Mouse (Mus musculus) adrenal gland, adult (tissue): ENCODE measurements at regions not wholly inside any gene's neighbourhood (a gene's known extent, or its start where the extent isn't known, plus 50 kb on each side); places are given as distances from the start of the nearest gene placed in this dataset.

Experiments
- DNase-seq, 2 experiments: peaks; one replicate each; pipeline ENCODE4 v3.0.0; 2022 to 2023; ENCODE audit warnings: low spot score in 1 of 2; ENCODE audit not compliant: inconsistent age in 2 of 2

DNA sequence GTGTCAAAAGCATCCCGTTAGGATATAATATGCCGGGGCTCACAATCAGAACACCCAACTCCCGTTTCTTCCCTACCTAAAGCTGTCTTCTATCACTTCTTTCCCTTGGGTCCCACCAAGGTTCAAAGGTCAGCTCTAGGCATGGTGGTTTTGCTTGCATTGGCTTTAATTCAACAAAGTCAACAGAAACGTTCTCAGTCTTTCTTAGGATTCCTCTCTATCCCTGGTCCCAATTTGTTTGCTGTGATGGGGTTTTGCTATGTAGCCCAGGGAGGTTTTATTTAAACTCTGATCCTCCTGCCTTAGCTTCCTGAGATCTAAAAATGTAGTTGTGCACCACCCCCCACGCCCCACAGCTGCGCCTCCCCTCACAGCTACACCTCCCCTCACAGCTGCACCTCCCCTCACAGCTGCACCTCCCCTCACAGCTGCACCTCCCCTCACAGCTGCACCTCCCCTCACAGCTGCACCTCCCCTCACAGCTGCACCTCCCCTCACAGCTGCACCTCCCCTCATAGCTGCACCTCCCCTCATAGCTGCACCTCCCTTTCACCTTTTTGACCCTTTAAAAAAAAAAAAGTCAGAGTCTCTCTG lies 73.1 kb upstream of the Spred2 start:
- no peak for DNase-seq

GRCm38 (mm10) chr11:19861596-19861995 lies 62.6 kb upstream of the Spred2 start:
- DNase-seq, result no peak

DNA sequence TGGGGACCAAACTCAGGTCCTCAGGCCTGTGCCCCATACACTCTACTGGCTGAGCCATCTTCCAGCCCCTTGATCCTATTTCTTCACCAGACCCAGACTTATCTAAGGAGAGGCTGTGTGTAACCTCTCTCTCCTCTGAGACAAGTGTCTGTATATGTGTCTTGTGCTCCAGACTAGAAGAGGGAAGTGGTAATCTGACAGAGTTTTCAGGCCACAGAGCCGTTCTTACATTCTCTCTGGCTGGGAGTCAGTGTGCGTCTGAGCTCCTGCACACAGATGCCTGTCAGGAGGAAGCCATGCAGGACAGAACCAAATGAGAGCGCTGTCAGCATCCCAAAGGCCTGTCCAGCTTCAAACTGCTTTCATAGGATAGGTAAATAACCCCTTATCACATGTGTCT lies 60.8 kb upstream of the Spred2 start:
- no peak for DNase-seq

DNA sequence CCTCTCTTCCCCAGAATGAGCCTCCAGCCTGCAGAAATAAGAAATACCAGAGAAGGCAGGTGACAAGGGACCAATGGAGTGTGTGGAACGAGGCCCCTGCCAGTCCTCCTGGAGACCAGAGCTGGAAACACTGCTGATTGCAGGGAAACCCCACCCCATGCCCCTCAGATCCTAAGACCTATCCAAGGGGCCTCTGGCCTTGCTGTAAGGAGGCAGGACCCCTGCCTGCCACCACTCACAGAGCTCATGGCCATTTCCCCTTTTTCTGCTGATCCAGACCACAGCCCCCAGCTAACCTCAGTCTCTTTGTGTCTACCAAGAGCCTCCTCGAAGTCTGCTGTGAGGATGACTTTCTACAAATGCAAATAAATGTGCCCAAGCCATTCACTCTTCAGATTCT lies 57.9 kb upstream of the Spred2 start:
- no peak for DNase-seq

GRCm38 (mm10) chr11:19869671-19870070 lies 54.5 kb upstream of the Spred2 start:
- DNase-seq, result peak in 1 of 2 experiments; percentile 41

GRCm38 (mm10) chr11:19870136-19870535 lies 54.0 kb upstream of the Spred2 start:
- peak; percentile 33 to 72 for DNase-seq

GRCm38 (mm10) chr11:19873796-19874195 lies 50.4 kb upstream of the Spred2 start:
- no peak for DNase-seq
